Mouse (Mus musculus): ENCODE results near the gene Hdlbp. TPM values are rescaled to one million over a fixed set of nuclear protein-coding genes. Genes with fewer than 3 reads are reported as not detected.

Hdlbp gene
- total and polyA plus RNA-seq, 2 experiments from 2014 or later, result 69.4 to 78.3 TPM

DNA sequence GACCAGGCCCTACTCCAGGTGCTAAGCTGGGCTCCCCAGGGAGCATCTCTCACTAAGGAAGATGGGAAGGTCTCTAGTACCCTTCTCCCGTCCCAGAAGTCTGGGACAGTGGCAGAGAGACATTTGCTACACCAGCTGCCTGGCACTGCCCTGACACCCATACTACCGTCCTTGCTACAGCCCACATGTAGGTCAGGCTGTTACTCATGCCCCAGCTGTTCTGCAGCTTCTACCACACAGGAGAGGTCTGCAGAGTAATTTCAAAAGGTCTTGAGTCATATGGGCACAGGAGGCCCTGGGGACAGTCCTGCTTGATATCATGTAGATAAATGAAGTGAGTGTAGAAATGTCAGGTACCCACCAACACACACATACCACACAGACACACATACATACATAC, 89.7 kb downstream of the Hdlbp start:
- H3K27me3 ChIP-seq (ENCODE audit: insufficient read depth, low read length), result no peaks in the 10 kb centered on the region
- no peak for TF ChIP-seq CTCF (IDR thresholded peaks at IDR 0.05; ENCODE audit: low read depth)
- no peaks in the 10 kb centered on the region for H3K9me3 ChIP-seq (ENCODE audit: low read length)
- no peak overlapping the region for H3K9ac ChIP-seq
- no peak overlapping the region for H3K4me2 ChIP-seq (ENCODE audit: low read depth)
- no peak overlapping the region for H3K27ac ChIP-seq (ENCODE audit: low read depth, low read length)
- no peaks in the 10 kb centered on the region for H3K36me3 ChIP-seq (ENCODE audit: insufficient read depth)
- no peak overlapping the region for H3K4me3 ChIP-seq (ENCODE audit: low read depth, low read length)
- no peaks in the 10 kb centered on the region for H3K4me1 ChIP-seq (ENCODE audit: insufficient read depth)
- no peak for ATAC-seq
- 74% methylated on average over 2 of the region's 2 CpGs for WGBS
- no peak for DNase-seq

DNA sequence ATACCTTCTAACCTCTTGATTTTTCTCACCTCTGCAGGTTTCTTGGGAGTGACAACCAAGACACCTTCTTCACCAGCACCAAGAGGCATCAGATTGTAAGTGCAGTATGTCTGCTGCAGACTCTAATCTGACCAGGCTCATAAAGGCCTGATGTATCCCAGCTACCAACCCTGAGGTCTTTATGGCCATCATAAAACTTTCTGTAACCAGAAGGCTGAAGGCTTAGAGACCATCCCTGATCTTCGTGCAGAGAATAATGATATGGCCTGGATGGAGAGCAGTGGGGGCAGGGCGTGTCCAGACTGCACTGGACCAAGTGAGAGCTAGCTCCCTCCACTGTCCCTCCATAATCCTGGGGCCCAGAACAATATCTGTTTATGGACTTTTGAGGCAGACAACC, 91.4 kb downstream of the Hdlbp start:
- ATAC-seq, result no peak
- Histone ChIP-seq H3K27ac (ENCODE audit: low read depth, low read length) (no peak overlapping the region), H3K9me3 (ENCODE audit: low read length) (no peaks in the 10 kb centered on the region), H3K4me2 (ENCODE audit: low read depth) (no peak overlapping the region), H3K36me3 (ENCODE audit: insufficient read depth) (no peaks in the 10 kb centered on the region), H3K4me3 (ENCODE audit: low read depth, low read length) (no peak overlapping the region), H3K9ac (no peak overlapping the region), H3K27me3 (ENCODE audit: insufficient read depth, low read length) (no peaks in the 10 kb centered on the region), H3K4me1 (ENCODE audit: insufficient read depth) (no peaks in the 10 kb centered on the region)
- no peak for TF ChIP-seq CTCF (IDR thresholded peaks at IDR 0.05; ENCODE audit: low read depth)
- WGBS, result 82% methylated on average over 2 of the region's 2 CpGs
- DNase-seq, result no peak

DNA sequence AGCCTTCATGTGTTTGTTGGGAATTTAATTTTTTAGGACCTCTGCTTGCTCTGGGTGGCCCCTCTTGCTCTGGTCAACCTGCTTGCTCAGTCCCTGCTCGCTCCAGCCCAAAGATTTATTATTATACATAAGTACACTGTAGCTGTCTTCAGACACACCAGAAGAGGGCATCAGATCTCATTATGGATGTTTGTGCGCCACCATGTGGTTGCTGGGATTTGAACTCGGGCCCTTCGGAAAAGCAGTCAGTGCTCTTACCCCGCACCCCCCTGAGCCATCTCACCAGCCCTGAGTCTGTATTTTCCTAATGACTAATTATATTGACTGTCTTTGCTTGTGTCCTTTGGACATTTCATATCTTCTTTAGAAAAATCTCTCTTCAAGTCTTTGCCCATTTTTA, 99.5 kb downstream of the Hdlbp start:
- ATAC-seq, result no peak
- no peak overlapping the region for H3K27ac ChIP-seq (ENCODE audit: low read depth, low read length)
- no peak overlapping the region for H3K4me3 ChIP-seq (ENCODE audit: low read depth, low read length)
- no peaks in the 10 kb centered on the region for H3K27me3 ChIP-seq (ENCODE audit: insufficient read depth, low read length)
- no peaks in the 10 kb centered on the region for H3K4me1 ChIP-seq (ENCODE audit: insufficient read depth)
- no peak overlapping the region for H3K9ac ChIP-seq
- H3K9me3 ChIP-seq (ENCODE audit: low read length), result no peaks in the 10 kb centered on the region
- no peak overlapping the region for H3K4me2 ChIP-seq (ENCODE audit: low read depth)
- DNase-seq, result no peak
- 86% methylated on average over 5 of the region's 5 CpGs for WGBS
- H3K36me3 ChIP-seq (ENCODE audit: insufficient read depth), result no peaks in the 10 kb centered on the region
- TF ChIP-seq CTCF (IDR thresholded peaks at IDR 0.05; ENCODE audit: low read depth), result no peak

DNA sequence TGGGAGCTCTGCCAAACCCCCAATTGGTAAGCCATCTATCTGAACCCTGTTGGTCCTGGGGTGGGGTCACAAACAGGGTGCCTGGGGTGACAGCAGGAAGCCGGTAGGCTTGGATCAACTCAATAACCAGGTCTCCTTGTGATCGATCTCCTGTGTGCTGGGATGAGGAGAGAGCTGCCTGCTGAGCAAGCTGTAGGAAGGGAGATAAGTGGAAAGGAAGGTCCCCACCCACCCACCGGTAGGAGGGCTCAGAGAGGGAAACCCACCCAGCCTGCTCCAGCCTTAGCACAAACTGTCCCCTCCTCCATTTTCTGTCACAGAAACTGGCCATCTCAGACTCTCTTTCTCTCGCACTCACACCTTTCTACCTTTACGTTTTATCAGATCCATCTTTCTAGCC, 101.3 kb downstream of the Hdlbp start:
- Histone ChIP-seq H3K27me3 (ENCODE audit: insufficient read depth, low read length) (no peaks in the 10 kb centered on the region), H3K4me3 (ENCODE audit: low read depth, low read length) (no peak overlapping the region), H3K27ac (ENCODE audit: low read depth, low read length) (no peak overlapping the region), H3K4me2 (ENCODE audit: low read depth) (no peak overlapping the region), H3K4me1 (ENCODE audit: insufficient read depth) (no peaks in the 10 kb centered on the region), H3K36me3 (ENCODE audit: insufficient read depth) (no peaks in the 10 kb centered on the region), H3K9me3 (ENCODE audit: low read length) (no peaks in the 10 kb centered on the region), H3K9ac (no peak overlapping the region)
- no peak for TF ChIP-seq CTCF (IDR thresholded peaks at IDR 0.05; ENCODE audit: low read depth)
- no peak for DNase-seq
- no peak for ATAC-seq
- WGBS, result 76% methylated on average over 5 of the region's 5 CpGs

DNA sequence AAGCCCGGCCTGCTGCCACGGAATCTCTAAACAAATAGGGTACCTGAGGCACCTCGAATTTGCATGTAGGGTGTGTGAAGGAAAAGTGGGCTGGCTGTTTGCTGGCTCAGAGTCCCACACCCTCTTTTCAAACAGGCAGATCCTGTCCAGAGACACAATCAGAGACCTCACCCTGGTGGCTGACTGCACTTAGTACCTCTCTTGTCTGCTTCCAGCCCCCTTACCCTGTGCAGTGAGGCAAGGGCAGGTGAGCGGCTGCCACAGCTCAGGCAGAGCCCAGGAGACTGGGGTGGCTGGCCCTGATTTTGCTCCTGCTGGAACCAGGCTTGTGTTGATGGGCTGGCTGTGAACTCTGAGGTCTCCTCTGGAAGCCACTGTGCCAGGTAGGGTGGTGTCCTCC, 105.0 kb downstream of the Hdlbp start, which contains the start of gene Ano7:
TSS of gene Ano7 (plus strand) at position 266 of the 400 bp plus-strand sequence.
- Histone ChIP-seq H3K36me3 (ENCODE audit: insufficient read depth) (no peaks in the 10 kb centered on the region), H3K4me1 (ENCODE audit: insufficient read depth) (no peaks in the 10 kb centered on the region), H3K27ac (ENCODE audit: low read depth, low read length) (no peak within 1 kb of the TSS), H3K27me3 (ENCODE audit: insufficient read depth, low read length) (no peaks in the 10 kb centered on the region), H3K9me3 (ENCODE audit: low read length) (no peaks in the 10 kb centered on the region), H3K9ac (no peak within 1 kb of the TSS), H3K4me3 (ENCODE audit: low read depth, low read length) (no peak within 1 kb of the TSS), H3K4me2 (ENCODE audit: low read depth) (no peak within 1 kb of the TSS)
- DNase-seq (no peak), ATAC-seq (no peak)
- WGBS, result 81% methylated on average over 4 of the region's 4 CpGs
- TF ChIP-seq CTCF (IDR thresholded peaks at IDR 0.05; ENCODE audit: low read depth), result no peak

GRCm38 (mm10) chr1:93365641-93366040, 113.0 kb downstream of the Hdlbp start:
- Histone ChIP-seq H3K4me1 (ENCODE audit: insufficient read depth) (no peaks in the 10 kb centered on the region), H3K9me3 (ENCODE audit: low read length) (no peaks in the 10 kb centered on the region), H3K27ac (ENCODE audit: low read depth, low read length) (no peak overlapping the region), H3K9ac (no peak overlapping the region), H3K4me2 (ENCODE audit: low read depth) (no peak overlapping the region), H3K4me3 (ENCODE audit: low read depth, low read length) (no peak overlapping the region), H3K27me3 (ENCODE audit: insufficient read depth, low read length) (no peaks in the 10 kb centered on the region), H3K36me3 (ENCODE audit: insufficient read depth) (peaks cover 50% of the 10 kb centered on the region)
- WGBS, result 96% methylated on average over 6 of the region's 6 CpGs
- no peak for ATAC-seq
- no peak for DNase-seq
- no peak for TF ChIP-seq CTCF (IDR thresholded peaks at IDR 0.05; ENCODE audit: low read depth)

DNA sequence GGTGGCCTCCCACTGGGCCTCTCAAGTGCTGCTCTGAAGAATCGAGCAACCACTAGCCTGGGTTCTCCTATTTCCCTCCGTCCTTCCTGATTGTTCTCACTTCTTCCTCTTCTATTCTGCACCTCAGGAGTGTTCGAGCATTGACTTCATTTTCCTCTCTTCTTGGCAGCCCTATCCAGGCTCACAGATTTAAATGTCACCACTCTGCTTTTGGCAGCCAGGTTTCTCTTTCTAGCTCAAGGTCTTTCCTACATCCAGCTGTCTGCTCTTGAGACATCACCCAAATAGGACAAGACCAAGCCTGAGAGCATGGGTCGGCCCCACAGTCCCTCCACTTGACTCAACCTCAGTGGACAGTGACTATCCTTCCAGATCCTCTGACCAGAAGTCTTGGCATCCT, 116.0 kb downstream of the Hdlbp start:
- H3K9me3 ChIP-seq (ENCODE audit: low read length), result no peaks in the 10 kb centered on the region
- H3K4me2 ChIP-seq (ENCODE audit: low read depth), result no peak overlapping the region
- TF ChIP-seq CTCF (IDR thresholded peaks at IDR 0.05; ENCODE audit: low read depth), result no peak
- DNase-seq (no peak), ATAC-seq (no peak)
- H3K9ac ChIP-seq, result no peak overlapping the region
- no peaks in the 10 kb centered on the region for H3K4me1 ChIP-seq (ENCODE audit: insufficient read depth)
- H3K4me3 ChIP-seq (ENCODE audit: low read depth, low read length), result no peak overlapping the region
- H3K27me3 ChIP-seq (ENCODE audit: insufficient read depth, low read length), result no peaks in the 10 kb centered on the region
- no peak overlapping the region for H3K27ac ChIP-seq (ENCODE audit: low read depth, low read length)
- 84% methylated on average over 4 of the region's 4 CpGs for WGBS
- peaks cover 68% of the 10 kb centered on the region for H3K36me3 ChIP-seq (ENCODE audit: insufficient read depth)

Other genes with a start within 250 kb of the Hdlbp start
- 6.2 and 10.6 TPM in 2 replicates for gene Sned1, start 243.0 kb downstream of the Hdlbp start, total RNA-seq (2014; rRNA removed)
- gene Sned1, start 243.0 kb downstream of the Hdlbp start, polyA plus RNA-seq (2015; fragmentation: Nextera tagmentation; extraction: Ambion mirVana), result 1.1 and 2.8 TPM in 2 replicates
- gene Mterf4, start 172.9 kb downstream of the Hdlbp start, total RNA-seq (2014; rRNA removed), result 31.5 and 31.9 TPM in 2 replicates
- gene Mterf4, start 172.9 kb downstream of the Hdlbp start, polyA plus RNA-seq (2015; fragmentation: Nextera tagmentation; extraction: Ambion mirVana), result 18.9 and 24.4 TPM in 2 replicates
- 13.9 and 16.0 TPM in 2 replicates for gene Ppp1r7, start 136.0 kb downstream of the Hdlbp start, total RNA-seq (2014; rRNA removed)
- 48.2 and 62.0 TPM in 2 replicates for gene Ppp1r7, start 136.0 kb downstream of the Hdlbp start, polyA plus RNA-seq (2015; fragmentation: Nextera tagmentation; extraction: Ambion mirVana)
- gene Pask, start 135.3 kb downstream of the Hdlbp start, total RNA-seq (2014; rRNA removed), result 6.5 and 14.1 TPM in 2 replicates
- gene Pask, start 135.3 kb downstream of the Hdlbp start, polyA plus RNA-seq (2015; fragmentation: Nextera tagmentation; extraction: Ambion mirVana), result 2.2 and 3.1 TPM in 2 replicates
- 0.08 and 1.7 TPM in 2 replicates for gene Ano7, start 104.9 kb downstream of the Hdlbp start, total RNA-seq (2014; rRNA removed)
- 0.26 and 0.59 TPM in 2 replicates for gene Ano7, start 104.9 kb downstream of the Hdlbp start, polyA plus RNA-seq (2015; fragmentation: Nextera tagmentation; extraction: Ambion mirVana)
- 2.7 and 4.4 TPM in 2 replicates for gene Farp2, start 33.3 kb upstream of the Hdlbp start, total RNA-seq (2014; rRNA removed)
- 1.8 and 2.1 TPM in 2 replicates for gene Farp2, start 33.3 kb upstream of the Hdlbp start, polyA plus RNA-seq (2015; fragmentation: Nextera tagmentation; extraction: Ambion mirVana)
- gene Stk25, start 179.8 kb upstream of the Hdlbp start, total RNA-seq (2014; rRNA removed), result 278 and 312 TPM in 2 replicates
- 371 and 381 TPM in 2 replicates for gene Stk25, start 179.8 kb upstream of the Hdlbp start, polyA plus RNA-seq (2015; fragmentation: Nextera tagmentation; extraction: Ambion mirVana)
- gene Bok, start 206.8 kb upstream of the Hdlbp start, total RNA-seq (2014; rRNA removed), result 94.6 and 119 TPM in 2 replicates
- gene Bok, start 206.8 kb upstream of the Hdlbp start, polyA plus RNA-seq (2015; fragmentation: Nextera tagmentation; extraction: Ambion mirVana), result 113 and 150 TPM in 2 replicates